Mouse (Mus musculus) CH12.LX (cell line): Measurements from ENCODE around the gene Eva1b. TPM values are rescaled to one million over a fixed set of nuclear protein-coding genes. Genes with fewer than 3 reads are reported as not detected.
A peak's percentile ranks its signal among the peaks of the same experiment; 100 is the strongest.

Source experiments
- DNase-seq: peaks from one replicate; pipeline ENCODE4 v3.0.0-alpha.2; 2013; ENCODE audit errors: extremely low read depth
- H3K27ac ChIP-seq: 2 replicates; pipeline ENCODE4 v1.5.1; 2012; ENCODE audit warnings: low read depth, mild to moderate bottlenecking, control low read depth, moderate library complexity; ENCODE audit not compliant: insufficient read depth
- H3K27me3 ChIP-seq: replicated peaks from 2 replicates; pipeline ENCODE3; 2012; ENCODE audit warnings: inconsistent platforms
- H3K36me3 ChIP-seq, 2 experiments: replicated peaks in 1 of 2; 2 replicates each; pipeline versions ENCODE3 to v1.6.1; 2012; ENCODE audit warnings: inconsistent platforms in 1 of 2, low read length in 1 of 2, mild to moderate bottlenecking in 1 of 2, mixed read lengths in 1 of 2, moderate library complexity in 1 of 2; ENCODE audit not compliant: control insufficient read depth in 1 of 2, insufficient read depth in 1 of 2
- H3K4me1 ChIP-seq, 2 experiments: 2 replicates each; pipeline ENCODE4 v1.6.1; 2012; ENCODE audit warnings: inconsistent platforms in 1 of 2, moderate library complexity in 1 of 2; ENCODE audit not compliant: insufficient read depth in 2 of 2, control insufficient read depth in 1 of 2
- H3K4me2 ChIP-seq: 2 replicates; pipeline ENCODE4 v1.6.1; 2012; ENCODE audit warnings: low read depth, mild to moderate bottlenecking, control low read depth; ENCODE audit not compliant: poor library complexity, insufficient read depth, severe bottlenecking
- H3K4me3 ChIP-seq, 3 experiments: fragments of 150-350 bp in 1 of 3; sonication (generic) in 1 of 3; replicated peaks in 1 of 3; 2 replicates each; pipeline versions ENCODE3 to v1.5.1; 2011 to 2012; ENCODE audit warnings: low read depth in 2 of 3, low read length in 2 of 3, mild to moderate bottlenecking in 2 of 3, moderate library complexity in 2 of 3, control low read depth in 1 of 3, improper control_type of control experiment in 1 of 3, inconsistent platforms in 1 of 3, mixed read lengths in 1 of 3; ENCODE audit not compliant: poor library complexity in 1 of 3
- H3K79me2 ChIP-seq: replicated peaks from 2 replicates; pipeline ENCODE4 v1.6.1; 2012; ENCODE audit warnings: mild to moderate bottlenecking, moderate library complexity; ENCODE audit not compliant: control insufficient read depth, poor library complexity, insufficient read depth, severe bottlenecking; ENCODE audit errors: extremely low read depth
- H3K9ac ChIP-seq: 2 replicates; pipeline ENCODE4 v1.6.1; 2012; ENCODE audit warnings: low read depth, mild to moderate bottlenecking, control low read depth, moderate library complexity; ENCODE audit not compliant: insufficient read depth
- H3K9me3 ChIP-seq: replicated peaks from 2 replicates; pipeline ENCODE3; 2012; ENCODE audit warnings: low read length, inconsistent platforms, mixed read lengths
- BHLHE40 ChIP-seq: IDR thresholded peaks from 2 replicates; pipeline ENCODE4 v1.6.1; 2011; ENCODE audit warnings: mild to moderate bottlenecking, low read depth, low read length, improper control_type of control experiment
- CHD2 ChIP-seq: IDR thresholded peaks from 2 replicates; pipeline ENCODE4 v1.6.1; 2011; ENCODE audit warnings: low read length, improper control_type of control experiment
- CTCF ChIP-seq, 2 experiments: IDR thresholded peaks in 1 of 2; conservative IDR thresholded peaks in 1 of 2; 2 replicates each; pipeline ENCODE4 v1.5.1; 2011 to 2012; ENCODE audit warnings: low read depth in 2 of 2, low read length in 2 of 2, improper control_type of control experiment in 1 of 2, inconsistent platforms in 1 of 2, mild to moderate bottlenecking in 1 of 2, moderate library complexity in 1 of 2
- E2F4 ChIP-seq: IDR thresholded peaks from 2 replicates; pipeline ENCODE4 v1.6.1; 2011; ENCODE audit warnings: low read depth, low read length, improper control_type of control experiment; ENCODE audit not compliant: insufficient replicate concordance
- GABPA ChIP-seq: IDR thresholded peaks from 2 replicates; pipeline ENCODE4 v1.6.1; 2012; ENCODE audit warnings: low read depth, low read length, improper control_type of control experiment, inconsistent platforms; ENCODE audit not compliant: insufficient replicate concordance
- IRF4 ChIP-seq: IDR thresholded peaks from 2 replicates; pipeline ENCODE4 v1.6.1; 2014; ENCODE audit warnings: low read depth, mild to moderate bottlenecking, inconsistent platforms, low read length, improper control_type of control experiment
- JUN ChIP-seq: IDR thresholded peaks from 2 replicates; pipeline ENCODE4 v1.6.1; 2011; ENCODE audit warnings: low read depth, mild to moderate bottlenecking, low read length, improper control_type of control experiment, moderate library complexity; ENCODE audit not compliant: insufficient read depth
- JUND ChIP-seq: conservative IDR thresholded peaks from 2 replicates; pipeline ENCODE4 v1.6.1; 2011; ENCODE audit warnings: low read depth, low read length, improper control_type of control experiment
- KAT2A ChIP-seq: IDR thresholded peaks from 2 replicates; pipeline ENCODE4 v1.6.1; 2012; ENCODE audit warnings: low read length, improper control_type of control experiment, inconsistent platforms; ENCODE audit not compliant: insufficient replicate concordance
- MAX ChIP-seq: IDR thresholded peaks from 2 replicates; pipeline ENCODE4 v1.6.1; 2011; ENCODE audit warnings: low read length, improper control_type of control experiment
- MAZ ChIP-seq: IDR thresholded peaks from 2 replicates; pipeline ENCODE4 v1.6.1; 2012; ENCODE audit warnings: low read depth, mild to moderate bottlenecking, inconsistent platforms, low read length, improper control_type of control experiment, moderate library complexity
- MEF2A ChIP-seq: IDR thresholded peaks from 2 replicates; pipeline ENCODE4 v1.6.1; 2014; ENCODE audit warnings: low read depth, mild to moderate bottlenecking, inconsistent platforms, low read length, improper control_type of control experiment, borderline replicate concordance
- MYC ChIP-seq: IDR thresholded peaks from 2 replicates; pipeline ENCODE4 v1.6.1; 2011; ENCODE audit warnings: low read depth, mild to moderate bottlenecking, improper control_type of control experiment, low read length
- NELFE ChIP-seq: IDR thresholded peaks from 2 replicates; pipeline ENCODE4 v1.6.1; 2011; ENCODE audit warnings: low read depth, low read length, improper control_type of control experiment
- PAX5 ChIP-seq: IDR thresholded peaks from 2 replicates; pipeline ENCODE4 v1.6.1; 2012; ENCODE audit warnings: low read length, inconsistent platforms, mixed read lengths
- POLR2A ChIP-seq: IDR thresholded peaks from 2 replicates; pipeline ENCODE4 v1.6.1; 2011; ENCODE audit warnings: low read depth, mild to moderate bottlenecking, improper control_type of control experiment, low read length
- RAD21 ChIP-seq: IDR thresholded peaks from 2 replicates; pipeline ENCODE4 v1.6.1; 2011; ENCODE audit warnings: low read depth, mild to moderate bottlenecking, low read length, improper control_type of control experiment, moderate library complexity
- SIN3A ChIP-seq: IDR thresholded peaks from 2 replicates; pipeline ENCODE4 v1.6.1; 2012; ENCODE audit warnings: low read length, improper control_type of control experiment, inconsistent platforms
- TBP ChIP-seq: conservative IDR thresholded peaks from 2 replicates; pipeline ENCODE4 v1.6.1; 2011; ENCODE audit warnings: low read depth, low read length, improper control_type of control experiment
- USF2 ChIP-seq: conservative IDR thresholded peaks from 2 replicates; pipeline ENCODE4 v1.6.1; 2011; ENCODE audit warnings: low read depth, low read length, improper control_type of control experiment
- ZC3H11A ChIP-seq: IDR thresholded peaks from 2 replicates; pipeline ENCODE4 v1.6.1; 2012; ENCODE audit warnings: low read depth, mild to moderate bottlenecking, inconsistent platforms, low read length, improper control_type of control experiment
- ZKSCAN1 ChIP-seq: IDR thresholded peaks from 2 replicates; pipeline ENCODE4 v1.6.1; 2012; ENCODE audit warnings: low read depth, inconsistent platforms, low read length, improper control_type of control experiment, borderline replicate concordance
- ZNF384 ChIP-seq: IDR thresholded peaks from 2 replicates; pipeline ENCODE4 v1.6.1; 2012; ENCODE audit warnings: low read depth, low read length, improper control_type of control experiment, inconsistent platforms
- dilution Hi-C: fragments of 300-500 bp; cut with MboI; formaldehyde crosslinking; loops from 2 replicates; pipeline ENCODE4 v1.14.3; 2020; ENCODE audit warnings: low sequenced_read_pairs; ENCODE audit not compliant: extremely low pct_unique_long_range_greater_than_20kb, extremely low pct_ligation_motif_present
- in situ Hi-C: fragments of 300-500 bp; cut with MboI; formaldehyde crosslinking; loops from 3 replicates; pipeline ENCODE4 v1.14.3; 2019; ENCODE audit warnings: low sequenced_read_pairs, low pct_ligation_motif_present, low pct_unique_long_range_greater_than_20kb, mixed read lengths
- polyA plus RNA-seq: library from polyadenylated mRNA; unstranded; fragments of >175 nt; gene quantifications from 2 replicates; pipeline ENCODE4 v1.2.1, GENCODE M21; 2012; ENCODE audit warnings: low read depth; ENCODE audit not compliant: insufficient read length
- total RNA-seq, 2 experiments: library from RNA; depleted of rRNA; stranded (reverse); fragments of 300-350 nt in 1 of 2; fragments of >200 nt in 1 of 2; gene quantifications; 2 replicates each; pipeline ENCODE4 v1.2.3; 2012 to 2014

The Eva1b gene
- 3.5 and 4.3 TPM in 2 replicates for total RNA-seq (2012; rRNA removed)
- total RNA-seq (2014; rRNA removed), result 0.97 and 1.3 TPM in 2 replicates
- polyA plus RNA-seq, result 0.93 and 1.3 TPM in 2 replicates

- Histone ChIP-seq H3K9ac (no peak within 1 kb of the TSS), H3K4me2 (0 out of 2 replicates have a peak within 1 kb of the TSS, but pooled peaks have one; percentile 1), H3K36me3 (peaks cover 0 to 40% of the 10 kb centered on the region in 2 experiments), H3K9me3 (no peaks in the 10 kb centered on the region), H3K4me1 (peaks cover 11 to 14% of the 10 kb centered on the region in 2 experiments; a peak in 3 of 4 replicates), H3K4me3 (peak within 1 kb of the TSS; percentile 31 to 56 (median 38)), H3K27me3 (no peaks in the 10 kb centered on the region), H3K27ac (no peak within 1 kb of the TSS), H3K79me2 (no peaks in the 10 kb centered on the region)
- no peak for DNase-seq
- in situ Hi-C loops, result no loop called here
- dilution Hi-C loops, result no loop called here
- TF ChIP-seq NELFE (no peak), TBP (no peak), MEF2A (no peak), CHD2 (no peak), PAX5 (no peak), JUND (no peak), KAT2A (no peak)
Measured at GRCm38 (mm10) chr4:126147533-126148160, at the start of gene Eva1b. Gene Eva1b, plus strand, starts transcription at chr4:126147744.

GRCm38 (mm10) chr4:126099365-126099764, 48.2 kb upstream of the Eva1b start:
- Histone ChIP-seq H3K27me3 (no peaks in the 10 kb centered on the region), H3K4me2 (no peak overlapping the region), H3K4me3 (no peak overlapping the region), H3K36me3 (peaks cover 14 to 39% of the 10 kb centered on the region in 2 experiments), H3K79me2 (peaks cover 15% of the 10 kb centered on the region), H3K9me3 (no peaks in the 10 kb centered on the region), H3K9ac (no peak overlapping the region), H3K27ac (no peak overlapping the region), H3K4me1 (peaks cover 20 to 57% of the 10 kb centered on the region in 2 experiments)
- dilution Hi-C loops, result no loop called here
- in situ Hi-C loops, result no loop called here
- TF ChIP-seq ZC3H11A (no peak), RAD21 (no peak), E2F4 (no peak), JUN (no peak), MAX (no peak), POLR2A (no peak), USF2 (no peak), JUND (no peak), ZNF384 (no peak), BHLHE40 (no peak), CTCF (conservative IDR thresholded peaks at IDR 0.05 in 1 of 2, IDR thresholded peaks at IDR 0.05 in 1 of 2; ENCODE audit: low read depth in 2 of 2, low read length in 2 of 2) (no peak), IRF4 (no peak), SIN3A (no peak), GABPA (no peak), PAX5 (no peak), TBP (no peak), CHD2 (no peak), MYC (no peak), MAZ (no peak), ZKSCAN1 (no peak)
- no peak for DNase-seq
